Mouse (Mus musculus): ENCODE measurements around the gene Vdac2.

- TF ChIP-seq CTCF (conservative IDR thresholded peaks at IDR 0.05; ENCODE audit: low read length) (peak; percentile 100), POU5F1 (IDR thresholded peaks at IDR 0.05; ENCODE audit: borderline replicate concordance, low read length) (no peak), NANOG (IDR thresholded peaks at IDR 0.05; ENCODE audit: borderline replicate concordance, low read length) (no peak)
Observed at GRCm38 (mm10) chr14:21848166-21849154, 23.4 kb downstream of the Vdac2 start, which contains the start of gene Comtd1.
